Mouse (Mus musculus): ENCODE results near the gene Sertad2.

- no peak for TF ChIP-seq POLR2A (IDR thresholded peaks at IDR 0.05; ENCODE audit: insufficient read length, low read depth)
- TF ChIP-seq MAX (IDR thresholded peaks at IDR 0.05; ENCODE audit: low read depth): no peak
- TF ChIP-seq TCF3 (IDR thresholded peaks at IDR 0.05; ENCODE audit: insufficient read length, low read depth): no peak
Observed at GRCm38 (mm10) chr11:20672513-20672912, 129.5 kb downstream of the Sertad2 start.

All from myocyte (in vitro differentiated cells).